Mouse (Mus musculus) E14TG2a.4 (cell line): ENCODE measurements around the gene Slc3a1.

Experiments used
- CTCF ChIP-seq: conservative IDR thresholded peaks from 2 replicates; pipeline ENCODE4 v1.5.1; 2014; ENCODE audit warnings: low read length
- POU5F1 ChIP-seq: IDR thresholded peaks from 2 replicates; pipeline ENCODE4 v1.6.1; 2014; ENCODE audit warnings: low read length, borderline replicate concordance

DNA sequence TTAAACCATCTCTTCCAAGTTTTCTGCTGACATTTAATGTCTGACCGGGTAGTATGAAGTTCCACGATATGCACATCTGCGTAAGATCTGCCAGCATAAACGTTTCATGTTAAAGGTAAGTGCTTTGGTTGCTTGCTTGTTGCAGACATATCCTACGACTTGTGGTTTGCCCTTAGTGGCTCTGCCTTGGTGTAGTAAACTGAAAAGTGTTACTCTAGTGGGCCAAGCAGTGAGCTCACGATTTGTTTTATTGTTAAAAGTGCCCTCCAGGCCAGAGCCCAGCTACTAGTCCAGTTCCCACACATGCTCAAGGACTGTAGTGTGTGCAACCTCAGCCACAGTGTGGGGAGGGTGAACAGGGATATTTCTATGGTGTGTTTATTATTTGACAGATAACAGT, 1.7 kb upstream of the Slc3a1 start:
- TF ChIP-seq CTCF (no peak), POU5F1 (no peak)
